Mouse (Mus musculus): ENCODE results near the gene Gabrg3. TPM values are rescaled to one million over a fixed set of nuclear protein-coding genes. Genes with fewer than 3 reads are reported as not detected.

Gene Gabrg3
- polyA plus RNA-seq, 1 experiment from 2014 or later: 2.2 TPM

DNA sequence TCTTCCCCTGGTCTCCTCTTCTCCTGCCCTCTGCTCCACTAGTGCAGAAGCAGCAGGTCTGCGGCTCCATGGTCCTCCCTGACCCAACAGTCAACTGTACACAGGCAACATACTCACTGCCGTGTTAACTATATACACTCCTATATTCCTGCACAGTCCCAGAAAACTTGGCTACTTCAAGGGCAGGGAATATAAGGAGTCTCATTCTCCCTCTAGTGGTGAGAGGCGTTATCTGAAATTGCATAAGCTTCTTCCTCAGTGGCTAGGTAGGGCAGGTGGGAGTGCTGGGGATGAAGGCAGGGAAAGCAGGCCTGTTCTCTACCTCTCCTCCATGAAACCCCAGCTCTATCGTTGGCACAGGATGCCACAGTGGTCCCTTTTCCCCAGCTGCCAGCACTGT, 2.9 kb downstream of the Gabrg3 start:
- Histone ChIP-seq H3K27ac (ENCODE audit: low read depth, low read length) (no peak overlapping the region), H3K4me3 (ENCODE audit: low read depth, low read length) (no peak overlapping the region), H3K36me3 (ENCODE audit: control insufficient read depth, insufficient read depth, low read length) (no peaks in the 10 kb centered on the region), H3K9me3 (replicated peaks; ENCODE audit: control insufficient read depth, low read length) (no peaks in the 10 kb centered on the region), H3K4me2 (ENCODE audit: low read length) (no peak overlapping the region), H3K27me3 (replicated peaks; ENCODE audit: control insufficient read depth, insufficient read depth, low read length) (no peaks in the 10 kb centered on the region), H3K9ac (ENCODE audit: low read length) (no peak overlapping the region), H3K4me1 (ENCODE audit: control insufficient read depth, insufficient read depth, low read length) (0 out of 2 replicates have a peak, but pooled peaks cover 2% of the 10 kb centered on the region)
- 32% methylated on average over 4 of the region's 4 CpGs for WGBS
- DNase-seq (ENCODE audit: low spot score) (peak; percentile 85), ATAC-seq (peak; percentile 38)

DNA sequence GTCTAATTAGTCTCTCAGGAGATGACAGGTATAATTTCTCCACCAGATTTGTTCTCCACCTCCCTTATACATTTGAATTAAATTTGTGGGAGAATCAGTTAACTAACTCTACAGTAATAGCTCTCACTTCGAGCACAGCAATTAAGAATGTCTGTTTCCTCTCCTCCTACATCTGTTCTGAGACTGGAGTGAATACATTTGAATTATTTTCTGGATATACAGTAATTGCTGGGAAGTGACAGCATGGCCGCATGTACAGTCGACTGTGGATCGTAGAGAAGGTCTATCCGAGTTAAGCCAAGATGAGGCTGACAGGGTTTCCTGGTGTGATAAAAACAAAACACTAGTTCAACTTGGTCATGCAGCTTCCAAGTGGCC, 21.0 kb downstream of the Gabrg3 start:
- WGBS: 60% methylated on average over 5 of the region's 5 CpGs
- no peaks in the 10 kb centered on the region for H3K4me1 ChIP-seq (ENCODE audit: control insufficient read depth, insufficient read depth, low read length)
- no peaks in the 10 kb centered on the region for H3K9me3 ChIP-seq (replicated peaks; ENCODE audit: control insufficient read depth, low read length)
- no peak overlapping the region for H3K4me3 ChIP-seq (ENCODE audit: low read depth, low read length)
- no peaks in the 10 kb centered on the region for H3K36me3 ChIP-seq (ENCODE audit: control insufficient read depth, insufficient read depth, low read length)
- H3K27ac ChIP-seq (ENCODE audit: low read depth, low read length): no peak overlapping the region
- DNase-seq (ENCODE audit: low spot score) (peak; percentile 40), ATAC-seq (peak; percentile 73)
- no peaks in the 10 kb centered on the region for H3K27me3 ChIP-seq (replicated peaks; ENCODE audit: control insufficient read depth, insufficient read depth, low read length)
- H3K4me2 ChIP-seq (ENCODE audit: low read length): no peak overlapping the region
- no peak overlapping the region for H3K9ac ChIP-seq (ENCODE audit: low read length)

DNA sequence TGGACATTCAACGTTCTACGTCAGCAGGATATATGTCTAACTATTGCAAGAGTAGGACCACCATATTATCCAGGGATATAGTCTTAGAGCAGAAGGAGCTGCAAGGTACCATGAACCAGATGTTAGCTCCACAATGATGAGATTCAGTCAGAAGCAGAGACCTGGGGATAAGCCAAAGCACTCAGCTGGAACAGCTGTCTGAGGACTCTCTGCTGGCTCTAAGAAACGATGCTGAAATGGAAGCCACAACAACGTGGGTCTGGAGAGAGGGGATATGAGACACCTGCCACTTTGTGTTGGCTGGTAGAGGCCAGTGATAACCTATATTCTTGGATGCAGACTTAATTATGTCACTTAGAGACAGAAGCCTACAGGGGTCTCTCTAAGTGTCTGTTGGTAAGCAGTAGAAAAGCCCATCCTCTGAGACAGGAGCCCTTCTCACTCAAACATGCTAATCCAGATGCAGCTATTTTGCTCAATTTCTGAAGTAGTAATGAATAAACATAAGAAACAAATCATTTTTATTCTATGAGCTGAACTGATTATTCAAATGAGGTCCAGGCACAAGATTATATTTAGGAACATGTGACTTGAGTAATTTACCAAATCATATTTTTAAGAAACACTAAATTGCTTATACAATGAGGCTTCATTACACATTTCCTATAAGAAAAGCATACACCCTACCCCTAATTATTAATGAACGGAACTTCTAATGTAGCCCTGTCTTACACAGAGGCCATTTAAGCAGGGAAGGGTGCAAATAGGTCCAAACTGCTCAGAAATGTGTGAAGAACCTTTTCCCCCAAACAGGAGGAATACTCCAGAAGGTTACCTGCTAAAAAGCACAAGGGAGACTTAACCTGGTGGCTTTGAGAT, 21.6 kb downstream of the Gabrg3 start:
- Histone ChIP-seq H3K9ac (ENCODE audit: low read length) (no peak overlapping the region), H3K9me3 (replicated peaks; ENCODE audit: control insufficient read depth, low read length) (no peaks in the 10 kb centered on the region), H3K27ac (ENCODE audit: low read depth, low read length) (no peak overlapping the region), H3K4me1 (ENCODE audit: control insufficient read depth, insufficient read depth, low read length) (no peaks in the 10 kb centered on the region), H3K36me3 (ENCODE audit: control insufficient read depth, insufficient read depth, low read length) (no peaks in the 10 kb centered on the region), H3K4me2 (ENCODE audit: low read length) (no peak overlapping the region), H3K4me3 (ENCODE audit: low read depth, low read length) (no peak overlapping the region), H3K27me3 (replicated peaks; ENCODE audit: control insufficient read depth, insufficient read depth, low read length) (no peaks in the 10 kb centered on the region)
- peak; percentile 21 for DNase-seq (ENCODE audit: low spot score)
- WGBS: 80% methylated on average over 5 of the region's 5 CpGs
- ATAC-seq: peak; percentile 52

DNA sequence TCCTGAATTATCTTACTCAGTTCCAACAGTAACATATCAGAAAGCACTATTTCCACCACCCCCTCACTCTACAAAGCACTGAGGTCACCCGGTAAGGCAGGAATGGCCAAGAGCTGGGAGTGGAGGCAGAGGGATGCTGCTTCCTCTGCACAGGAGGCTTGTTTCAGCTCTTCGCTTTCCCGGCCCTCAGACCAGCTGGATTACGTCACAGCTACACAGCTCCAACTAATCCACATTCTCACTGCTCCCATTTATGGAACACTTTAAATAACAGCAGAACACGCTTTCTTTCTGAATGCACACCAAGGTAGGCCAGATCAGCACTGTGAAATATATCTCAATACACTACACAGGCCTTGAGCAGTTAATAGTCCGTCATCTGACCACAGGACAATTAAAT, 23.2 kb downstream of the Gabrg3 start:
- ATAC-seq: no peak
- H3K27ac ChIP-seq (ENCODE audit: low read depth, low read length): no peak overlapping the region
- H3K4me3 ChIP-seq (ENCODE audit: low read depth, low read length): no peak overlapping the region
- H3K27me3 ChIP-seq (replicated peaks; ENCODE audit: control insufficient read depth, insufficient read depth, low read length): no peaks in the 10 kb centered on the region
- 90% methylated on average over 6 of the region's 6 CpGs for WGBS
- no peaks in the 10 kb centered on the region for H3K4me1 ChIP-seq (ENCODE audit: control insufficient read depth, insufficient read depth, low read length)
- no peak for DNase-seq (ENCODE audit: low spot score)
- H3K36me3 ChIP-seq (ENCODE audit: control insufficient read depth, insufficient read depth, low read length): no peaks in the 10 kb centered on the region
- no peak overlapping the region for H3K4me2 ChIP-seq (ENCODE audit: low read length)
- H3K9me3 ChIP-seq (replicated peaks; ENCODE audit: control insufficient read depth, low read length): no peaks in the 10 kb centered on the region
- no peak overlapping the region for H3K9ac ChIP-seq (ENCODE audit: low read length)

DNA sequence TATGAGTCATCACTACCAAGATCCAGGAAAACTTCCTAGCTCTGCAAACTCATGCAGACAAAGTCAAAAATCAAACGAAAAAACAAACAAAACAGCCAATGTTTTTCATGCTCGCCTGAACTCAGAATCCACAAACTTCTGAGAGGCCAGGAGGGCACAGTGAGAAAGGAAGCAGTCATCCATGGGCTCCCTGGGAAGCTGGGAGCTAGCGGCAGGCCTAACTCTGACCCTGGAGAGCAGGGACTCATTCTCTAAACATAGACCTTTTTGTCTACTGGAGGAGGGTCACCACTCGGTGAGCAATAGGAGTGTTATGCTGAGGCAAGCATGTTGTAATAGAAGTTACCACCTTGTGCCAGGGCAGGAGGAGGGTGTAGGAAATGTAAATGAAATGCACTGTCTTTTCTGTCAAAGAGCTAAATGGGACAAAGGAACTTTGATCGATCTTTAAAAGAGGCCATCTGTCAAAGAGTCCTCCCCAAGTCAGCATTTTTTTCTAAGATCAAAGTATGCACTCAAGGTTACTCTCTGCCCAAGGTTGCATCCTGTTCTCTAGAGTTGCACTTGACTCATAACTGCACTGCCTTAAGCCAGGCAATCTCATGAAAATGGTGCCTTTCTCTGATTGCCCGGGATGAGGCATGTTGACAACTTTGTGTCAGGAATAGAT, 29.0 kb downstream of the Gabrg3 start:
- Histone ChIP-seq H3K27ac (ENCODE audit: low read depth, low read length) (no peak overlapping the region), H3K4me2 (ENCODE audit: low read length) (no peak overlapping the region), H3K27me3 (replicated peaks; ENCODE audit: control insufficient read depth, insufficient read depth, low read length) (no peaks in the 10 kb centered on the region), H3K36me3 (ENCODE audit: control insufficient read depth, insufficient read depth, low read length) (no peaks in the 10 kb centered on the region), H3K9ac (ENCODE audit: low read length) (no peak overlapping the region), H3K4me1 (ENCODE audit: control insufficient read depth, insufficient read depth, low read length) (no peaks in the 10 kb centered on the region), H3K4me3 (ENCODE audit: low read depth, low read length) (no peak overlapping the region), H3K9me3 (replicated peaks; ENCODE audit: control insufficient read depth, low read length) (no peaks in the 10 kb centered on the region)
- 45% methylated on average over 6 of the region's 6 CpGs for WGBS
- no peak for DNase-seq (ENCODE audit: low spot score)
- no peak for ATAC-seq

DNA sequence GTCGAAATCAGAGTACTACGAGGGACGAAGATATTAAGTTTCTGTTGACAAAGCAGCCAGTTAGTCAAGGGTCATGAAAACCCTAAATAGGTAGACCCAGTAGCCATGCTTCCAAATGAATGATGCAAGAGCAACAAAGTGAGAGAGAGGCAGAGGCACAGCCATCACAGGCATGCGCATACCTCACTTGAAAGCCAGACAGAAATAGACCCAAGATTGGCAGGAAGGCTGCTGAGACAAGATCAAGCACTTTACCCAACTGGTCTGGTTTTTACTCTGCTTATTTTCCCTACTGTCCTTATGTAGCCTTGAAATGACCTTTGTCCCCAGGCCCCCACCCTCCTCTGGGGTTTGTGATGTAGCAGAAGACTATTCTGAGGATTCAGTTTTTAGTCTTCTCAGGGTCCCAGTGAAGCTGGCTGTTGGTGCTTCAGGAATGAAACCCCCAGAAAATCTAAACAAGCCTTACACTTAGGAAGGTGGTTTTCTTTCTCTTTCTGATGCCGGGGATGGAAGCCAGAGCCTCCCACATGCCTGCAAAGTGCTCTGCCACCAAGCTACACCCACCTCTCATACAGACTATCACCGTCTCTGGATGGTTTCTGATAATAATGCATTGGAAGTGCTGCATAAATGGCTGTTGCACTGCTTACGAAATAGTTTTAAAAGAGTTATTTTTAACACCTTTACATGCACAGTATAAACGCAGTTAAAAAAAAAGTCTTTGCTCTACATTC, 30.3 kb downstream of the Gabrg3 start:
- Histone ChIP-seq H3K27me3 (replicated peaks; ENCODE audit: control insufficient read depth, insufficient read depth, low read length) (no peaks in the 10 kb centered on the region), H3K27ac (ENCODE audit: low read depth, low read length) (no peak overlapping the region), H3K4me2 (ENCODE audit: low read length) (no peak overlapping the region), H3K9me3 (replicated peaks; ENCODE audit: control insufficient read depth, low read length) (no peaks in the 10 kb centered on the region), H3K4me3 (ENCODE audit: low read depth, low read length) (no peak overlapping the region), H3K4me1 (ENCODE audit: control insufficient read depth, insufficient read depth, low read length) (no peaks in the 10 kb centered on the region), H3K9ac (ENCODE audit: low read length) (no peak overlapping the region), H3K36me3 (ENCODE audit: control insufficient read depth, insufficient read depth, low read length) (no peaks in the 10 kb centered on the region)
- DNase-seq (ENCODE audit: low spot score): no peak
- ATAC-seq: no peak
- WGBS: 86% methylated on average over 8 of the region's 8 CpGs

DNA sequence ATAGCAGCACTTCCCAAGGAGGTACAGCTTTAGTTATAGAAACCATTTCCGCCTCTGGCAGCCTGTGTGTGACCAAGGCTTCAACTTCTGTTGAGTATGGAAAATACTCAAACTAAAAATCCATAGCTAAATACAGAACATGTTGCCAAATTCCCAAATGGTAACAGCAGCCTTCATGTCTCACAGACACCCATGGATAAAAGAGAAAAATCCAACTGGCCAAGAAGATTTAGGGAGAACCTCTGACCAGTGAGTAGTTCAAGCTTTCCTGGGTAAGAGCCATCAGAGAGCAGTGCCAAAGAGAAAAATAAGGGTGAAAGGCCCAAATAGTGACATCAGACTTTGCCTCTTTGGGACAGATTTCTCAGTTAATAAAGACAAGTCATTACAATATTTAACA, 38.2 kb downstream of the Gabrg3 start:
- no peaks in the 10 kb centered on the region for H3K27me3 ChIP-seq (replicated peaks; ENCODE audit: control insufficient read depth, insufficient read depth, low read length)
- ATAC-seq (no peak), DNase-seq (ENCODE audit: low spot score) (no peak)
- H3K36me3 ChIP-seq (ENCODE audit: control insufficient read depth, insufficient read depth, low read length): no peaks in the 10 kb centered on the region
- H3K4me2 ChIP-seq (ENCODE audit: low read length): no peak overlapping the region
- H3K4me1 ChIP-seq (ENCODE audit: control insufficient read depth, insufficient read depth, low read length): no peaks in the 10 kb centered on the region
- H3K27ac ChIP-seq (ENCODE audit: low read depth, low read length): no peak overlapping the region
- whole genome bisulfite sequencing: 77% methylated on average over 1 of the region's 1 CpGs
- H3K9ac ChIP-seq (ENCODE audit: low read length): no peak overlapping the region
- no peak overlapping the region for H3K4me3 ChIP-seq (ENCODE audit: low read depth, low read length)
- no peaks in the 10 kb centered on the region for H3K9me3 ChIP-seq (replicated peaks; ENCODE audit: control insufficient read depth, low read length)

DNA sequence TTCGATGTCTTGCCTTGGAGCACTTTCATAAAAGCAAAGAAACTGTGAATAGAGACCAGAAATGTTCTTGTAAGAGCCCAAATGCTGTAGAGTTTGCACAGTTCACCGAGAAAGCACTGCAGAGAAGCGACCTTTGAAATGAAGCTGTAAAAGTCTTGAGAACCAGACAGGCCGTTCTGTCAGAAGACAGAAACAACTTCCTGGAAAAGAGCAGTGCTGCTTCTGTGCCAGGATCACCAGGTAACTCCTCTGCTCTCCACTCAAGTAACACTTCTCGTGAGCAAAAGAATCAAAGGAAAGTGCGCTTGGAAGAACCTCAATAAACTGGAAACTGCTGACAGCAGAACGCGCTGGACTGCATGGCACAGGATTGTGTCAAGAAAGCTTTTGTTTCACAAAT, 45.1 kb downstream of the Gabrg3 start:
- Histone ChIP-seq H3K27ac (ENCODE audit: low read depth, low read length) (no peak overlapping the region), H3K9me3 (replicated peaks; ENCODE audit: control insufficient read depth, low read length) (no peaks in the 10 kb centered on the region), H3K9ac (ENCODE audit: low read length) (no peak overlapping the region), H3K36me3 (ENCODE audit: control insufficient read depth, insufficient read depth, low read length) (no peaks in the 10 kb centered on the region), H3K4me2 (ENCODE audit: low read length) (no peak overlapping the region), H3K27me3 (replicated peaks; ENCODE audit: control insufficient read depth, insufficient read depth, low read length) (no peaks in the 10 kb centered on the region), H3K4me3 (ENCODE audit: low read depth, low read length) (no peak overlapping the region), H3K4me1 (ENCODE audit: control insufficient read depth, insufficient read depth, low read length) (no peaks in the 10 kb centered on the region)
- ATAC-seq (no peak), DNase-seq (ENCODE audit: low spot score) (no peak)
- 57% methylated on average over 8 of the region's 8 CpGs for WGBS

Data from forebrain, embryonic 14.5 days (tissue).